Mouse (Mus musculus): Measurements from ENCODE around the gene Tmbim6.
A peak's percentile ranks its signal among the peaks of the same experiment; 100 is the strongest.
"Not testable (repeated sequence)": the region's sequence is repeated elsewhere in the genome, so short reads cannot be mapped to it uniquely, and the experiment has no call there.

Tmbim6 gene

GRCm38 (mm10) chr15:99386110-99386509 is 6.6 kb upstream of the Tmbim6 start:
- DNase-seq: not testable (repeated sequence)

GRCm38 (mm10) chr15:99386796-99387195 is 5.9 kb upstream of the Tmbim6 start:
- no peak for DNase-seq

GRCm38 (mm10) chr15:99387976-99388375 is 4.7 kb upstream of the Tmbim6 start:
- no peak for DNase-seq

DNA sequence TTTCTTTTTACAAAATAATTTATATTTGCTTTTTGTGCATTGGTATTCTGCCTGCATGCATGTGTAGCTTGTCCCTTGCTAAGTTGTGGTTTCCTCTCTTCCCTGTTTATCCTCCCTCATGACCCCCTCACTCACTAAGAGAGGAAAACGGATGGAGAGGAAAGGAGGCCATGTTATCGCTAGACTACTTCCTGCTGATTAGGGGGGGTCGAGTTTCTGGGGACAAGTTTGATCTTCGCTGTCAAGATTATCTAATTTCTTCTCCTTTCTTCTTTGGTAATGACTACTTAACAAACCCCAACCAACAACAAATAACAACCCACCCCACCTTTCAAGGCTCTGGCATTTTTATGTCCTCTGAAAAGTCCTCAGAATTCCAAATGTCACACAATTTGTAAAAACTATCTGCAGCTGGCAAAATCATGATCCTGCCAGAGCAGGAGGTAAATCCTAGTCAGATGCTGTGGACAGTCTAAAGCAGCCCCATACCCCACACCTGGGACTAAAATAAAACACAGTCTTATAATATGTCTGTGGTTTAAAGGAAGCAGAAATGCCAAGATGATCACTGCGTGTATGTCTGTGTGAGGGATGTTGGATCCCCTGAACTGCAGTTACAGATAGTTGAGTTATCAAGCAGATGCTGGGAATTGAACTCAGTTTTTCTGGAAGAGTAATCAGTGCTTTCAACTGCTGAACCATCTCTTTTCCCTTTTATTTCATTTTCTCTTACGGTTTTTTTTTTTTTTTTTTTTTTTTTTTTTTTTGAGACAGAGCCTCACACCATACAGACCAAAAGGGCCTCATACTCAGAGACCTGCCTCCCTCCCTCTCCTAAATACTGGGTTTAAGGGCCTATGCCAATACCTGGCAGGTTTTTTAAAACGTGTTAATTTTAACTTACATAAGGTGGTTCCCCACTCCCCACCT is 1.9 kb upstream of the Tmbim6 start:
- no peak for DNase-seq

GRCm38 (mm10) chr15:99391975-99392374 is 707 bp upstream of the Tmbim6 start:
- no peak for DNase-seq

DNA sequence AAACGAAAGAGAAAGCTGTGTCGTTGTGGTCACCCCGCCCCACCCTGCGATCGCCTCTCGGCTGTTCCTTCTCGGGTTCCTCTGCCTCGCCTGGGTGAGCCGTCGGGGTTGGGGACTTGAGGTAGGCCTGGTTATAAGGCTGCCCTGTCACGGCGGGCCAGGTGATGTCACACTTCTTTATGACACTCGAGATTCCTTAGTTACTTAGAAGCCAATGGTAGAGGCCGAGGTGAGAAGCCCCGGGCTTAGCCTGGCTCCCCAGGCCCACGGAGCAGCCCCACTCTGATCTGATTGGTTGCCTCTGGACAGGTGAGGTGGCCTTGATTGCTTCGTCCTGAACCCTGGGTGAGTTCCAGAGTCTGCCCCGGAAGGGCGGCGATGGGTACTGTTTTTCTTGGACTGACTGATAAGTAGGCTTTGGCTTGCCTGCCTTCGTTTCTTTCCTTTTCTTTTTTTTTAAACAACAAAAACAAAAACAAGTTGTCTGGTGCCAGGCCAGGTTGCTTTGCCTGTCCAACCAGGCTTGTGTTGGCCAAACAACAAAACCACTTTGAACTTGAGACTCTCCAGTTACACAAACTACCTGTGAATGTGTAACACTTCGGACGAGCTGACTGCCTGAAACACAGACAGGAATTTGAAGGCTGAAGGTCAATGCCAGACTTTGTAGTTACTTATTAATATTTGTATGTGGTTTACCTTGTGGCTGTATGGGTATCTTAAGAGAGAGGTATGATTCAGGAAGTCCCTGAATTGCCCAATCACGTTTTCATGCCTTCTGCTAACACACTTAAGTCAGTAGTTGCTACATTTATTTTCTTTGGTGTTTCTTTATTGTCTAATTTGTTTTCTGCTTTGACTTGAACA is 937 bp downstream of the Tmbim6 start:
- peak in 1 of 2 experiments; percentile 64 for DNase-seq

DNA sequence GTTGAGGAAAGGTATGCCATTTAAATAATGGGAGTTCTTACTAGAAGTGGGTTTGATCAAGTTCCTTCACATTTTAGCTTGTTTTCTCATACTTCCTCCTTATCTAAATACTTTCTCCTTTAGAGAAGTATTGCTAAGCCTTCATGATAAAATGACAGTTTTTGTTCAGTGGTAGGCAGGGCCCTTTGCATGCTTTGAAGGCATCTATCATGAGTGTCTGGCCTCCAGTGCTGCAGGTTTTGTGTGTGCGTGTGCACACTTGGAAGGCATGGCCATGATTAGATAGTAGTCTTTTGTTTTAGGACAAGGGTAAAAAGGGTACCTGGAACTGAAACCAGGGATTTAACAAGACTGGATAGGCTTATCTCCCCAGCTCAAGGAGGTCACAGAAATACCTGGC is 3.8 kb downstream of the Tmbim6 start:
- DNase-seq: no peak

DNA sequence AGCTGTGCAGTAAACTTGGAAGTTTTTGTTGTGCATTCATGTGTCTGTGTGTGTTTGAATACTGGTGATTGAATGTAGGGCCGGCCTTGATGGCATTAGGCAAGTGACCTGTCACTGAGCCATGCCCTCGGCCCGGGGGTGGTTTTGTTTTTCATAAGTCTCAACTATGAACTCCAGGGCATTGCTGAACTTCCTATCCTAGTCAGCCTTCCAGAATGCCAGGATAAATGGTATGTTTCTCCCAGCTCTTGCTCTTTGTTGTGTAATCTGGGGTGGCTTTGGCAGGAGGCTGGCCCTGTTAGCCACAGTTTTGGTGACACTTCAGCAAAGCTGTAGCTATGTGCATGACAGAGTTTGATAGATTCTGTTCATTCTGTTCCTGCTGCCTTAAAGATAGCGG is 4.2 kb downstream of the Tmbim6 start:
- DNase-seq: no peak

DNA sequence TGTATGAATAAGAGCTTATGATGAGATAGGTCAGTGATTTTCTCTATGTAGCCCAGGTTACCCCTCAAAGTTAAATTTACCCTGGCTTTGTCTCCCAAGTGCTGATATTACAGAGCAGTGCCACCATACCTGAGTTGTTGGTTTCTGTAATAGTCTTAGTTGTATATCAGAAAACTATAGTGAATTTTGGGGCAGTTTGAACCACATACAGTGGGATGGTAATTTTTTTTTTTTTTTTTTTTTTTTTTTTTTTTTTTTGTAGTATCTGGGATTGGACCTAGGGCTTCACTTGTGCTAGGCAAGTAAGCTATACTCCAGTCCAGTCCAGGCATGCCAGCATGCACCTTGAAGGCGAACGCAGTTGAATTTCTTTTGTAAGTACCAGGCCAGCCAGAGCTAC is 4.9 kb downstream of the Tmbim6 start:
- DNase-seq: no peak

DNA sequence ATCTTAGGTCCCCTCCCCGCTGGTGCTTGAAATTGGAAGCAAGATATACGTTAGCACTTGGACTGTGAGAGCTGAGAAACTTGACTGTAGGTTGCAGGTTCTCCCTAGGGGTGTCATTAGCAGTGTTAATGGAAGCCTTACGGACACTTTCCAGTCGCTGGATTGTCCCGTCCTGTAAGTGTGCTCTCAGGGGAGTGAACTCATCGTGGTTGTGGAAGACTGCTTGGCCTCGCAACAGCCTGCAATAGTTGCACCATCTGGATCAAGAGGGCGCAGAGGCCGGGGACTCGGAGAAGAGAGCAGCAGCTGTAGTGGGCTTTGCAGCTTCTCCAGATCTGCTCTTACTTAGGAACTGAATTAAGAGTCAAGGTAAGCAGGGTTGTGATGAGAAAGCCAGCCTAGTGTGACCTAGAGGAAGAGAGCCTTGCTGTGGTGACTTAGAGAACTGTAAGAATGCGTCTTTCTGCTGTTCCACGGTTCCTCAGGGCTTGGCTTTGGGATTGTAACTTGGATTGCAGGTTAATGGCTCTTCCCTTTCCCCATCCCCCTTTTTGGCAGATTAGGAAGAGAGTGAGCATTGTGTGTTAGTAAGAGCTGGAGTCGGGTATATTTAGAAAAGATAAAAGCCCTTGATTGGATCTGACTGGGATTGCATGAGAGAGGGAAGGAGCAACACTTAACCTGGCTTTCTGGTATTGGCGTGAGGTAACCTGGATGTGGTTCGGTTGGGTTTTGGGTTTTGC is 7.0 kb downstream of the Tmbim6 start:
- no peak for DNase-seq

- DNase-seq: no peak
Observed at GRCm38 (mm10) chr15:99400602-99401001, 7.9 kb downstream of the Tmbim6 start.

DNA sequence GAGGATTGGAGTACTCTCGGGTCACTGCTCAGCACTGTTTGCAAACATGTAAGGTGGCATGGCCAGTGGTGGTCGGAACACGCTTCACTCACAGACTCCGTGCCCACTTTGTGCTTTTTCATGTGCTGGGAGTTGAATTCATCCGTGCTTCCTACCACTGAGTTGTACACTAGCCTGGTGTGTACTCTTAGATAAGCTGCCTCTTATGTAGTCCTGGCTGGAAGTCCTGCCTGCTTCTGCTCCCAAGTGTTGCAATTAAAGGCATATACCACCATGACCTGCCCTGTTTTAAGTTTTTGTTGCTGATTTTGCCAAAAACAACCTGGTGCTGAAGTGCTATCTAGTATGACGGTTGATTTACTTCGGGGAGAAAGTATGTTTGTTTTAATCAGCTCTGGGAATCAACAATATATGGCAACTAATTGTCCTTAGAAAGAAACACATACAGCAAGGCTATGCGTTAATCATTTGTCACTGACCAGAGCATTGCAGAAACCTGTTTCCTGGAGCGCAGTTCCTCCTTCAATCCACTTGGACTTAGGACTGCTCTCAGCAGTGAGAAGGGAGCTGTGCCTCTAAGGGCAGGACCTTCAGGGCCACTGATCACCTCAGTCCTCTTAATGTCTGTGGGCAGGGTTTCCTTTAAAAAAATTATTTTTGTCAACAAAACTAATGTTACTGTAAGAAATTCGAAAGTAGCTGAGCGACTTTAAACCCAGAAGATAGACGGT is 10.6 kb downstream of the Tmbim6 start:
- DNase-seq: no peak

DNA sequence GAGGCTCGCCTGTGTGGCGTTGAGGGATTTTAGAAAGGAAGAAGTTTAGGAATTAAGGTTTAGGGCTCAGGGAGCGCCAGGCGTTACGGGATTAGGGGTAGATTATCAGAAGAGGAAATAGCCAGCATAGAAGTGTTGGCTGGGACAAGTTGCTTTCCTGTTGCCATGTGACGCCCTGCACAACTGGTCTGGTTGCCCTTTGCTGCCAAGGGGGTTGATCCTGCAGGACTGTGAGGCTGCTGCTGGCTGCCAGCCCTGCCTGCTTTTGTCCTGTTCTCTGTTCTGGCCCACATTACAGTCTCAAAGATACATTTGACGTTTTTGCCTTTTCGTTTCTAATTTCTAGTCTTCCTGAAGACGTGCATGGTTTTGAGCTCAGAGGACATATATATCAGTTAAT is 12.5 kb downstream of the Tmbim6 start:
- no peak for DNase-seq

GRCm38 (mm10) chr15:99406986-99407570 is 14.4 kb downstream of the Tmbim6 start:
- DNase-seq: no peak

DNA sequence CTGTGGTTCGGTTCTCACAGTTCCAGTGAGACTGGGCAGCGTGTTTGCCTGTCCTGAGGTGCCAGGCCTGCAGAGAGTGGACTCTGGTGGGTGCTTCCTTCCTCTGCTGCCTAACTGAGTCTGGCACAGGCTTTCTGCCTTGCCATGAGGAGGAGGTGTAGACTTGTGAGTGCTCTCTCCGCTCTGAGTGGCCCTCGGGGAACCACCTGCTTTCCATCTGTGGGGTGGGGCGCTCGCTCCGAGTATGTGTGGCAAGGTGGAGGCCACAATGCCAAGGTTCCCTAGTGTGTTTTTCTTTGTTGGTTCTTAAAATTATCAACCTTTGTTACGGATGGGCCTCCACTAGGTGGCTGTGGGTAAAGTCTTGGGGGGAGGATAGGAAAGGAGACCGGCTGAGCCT is 16.2 kb downstream of the Tmbim6 start:
- DNase-seq: no peak

DNA sequence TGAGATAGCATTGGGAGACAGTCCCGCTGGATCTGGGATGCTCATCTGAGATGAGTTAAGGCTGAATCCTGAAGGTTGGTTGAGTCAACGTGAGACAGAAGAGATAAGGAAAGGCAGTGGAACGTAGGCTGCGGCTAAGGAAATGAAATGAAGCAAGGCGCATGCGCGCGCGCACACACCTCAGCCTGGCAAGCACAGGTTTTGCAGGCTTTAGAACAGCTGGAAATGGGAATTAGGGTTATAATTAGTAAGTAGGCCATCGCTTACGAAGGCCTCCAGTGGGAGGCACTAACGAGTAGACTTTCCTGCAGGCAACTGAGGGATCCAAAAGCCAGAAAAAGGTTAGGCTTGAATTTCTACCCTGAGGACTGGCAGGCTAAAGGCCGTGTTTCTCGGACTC is 19.1 kb downstream of the Tmbim6 start:
- DNase-seq: peak in 1 of 2 experiments; percentile 8

GRCm38 (mm10) chr15:99415793-99416192 is 23.1 kb downstream of the Tmbim6 start:
- DNase-seq: peak; percentile 69 to 83

DNA sequence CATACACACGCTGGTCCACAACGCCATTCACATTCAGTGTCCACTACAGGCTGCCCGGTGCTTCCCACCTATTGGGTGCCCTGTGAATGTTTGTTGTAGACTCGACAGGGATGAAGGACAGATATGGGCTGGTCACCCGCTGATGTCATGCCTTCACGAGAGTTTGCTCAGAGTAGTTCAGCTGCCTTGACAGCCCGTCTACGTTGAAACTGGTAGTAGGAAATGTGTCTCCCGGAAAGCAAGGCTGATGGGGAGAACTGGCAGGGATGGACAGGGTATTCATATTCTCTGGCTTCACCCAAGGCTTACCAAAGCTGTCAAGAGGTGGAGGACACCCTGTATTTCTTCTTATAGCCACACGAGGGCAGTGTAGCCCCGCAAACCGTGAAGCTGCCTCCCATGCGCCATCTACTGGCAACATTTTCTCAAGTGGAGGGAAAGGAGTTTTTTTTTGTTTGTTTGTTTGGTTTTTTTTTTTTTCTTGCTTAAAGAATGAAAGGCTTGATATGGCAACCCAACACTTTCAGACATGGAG is 23.7 kb downstream of the Tmbim6 start:
- DNase-seq: peak; percentile 81 to 89

GRCm38 (mm10) chr15:99416957-99417356 is 24.3 kb downstream of the Tmbim6 start:
- no peak for DNase-seq

GRCm38 (mm10) chr15:99417692-99418271 is 25.1 kb downstream of the Tmbim6 start:
- no peak for DNase-seq

GRCm38 (mm10) chr15:99420101-99420500 is 27.4 kb downstream of the Tmbim6 start:
- DNase-seq: no peak
